Mouse (Mus musculus): ENCODE data around the gene Sumf2. TPM values are rescaled to one million over a fixed set of nuclear protein-coding genes. Genes with fewer than 3 reads are reported as not detected.

Sumf2 gene
- total and polyA plus RNA-seq, 3 experiments, result 32.9 to 35.8 TPM; not detected in 1

Other genes starting within 250 kb of the Sumf2 start
- gene Zfp11, start 176.9 kb upstream of the Sumf2 start, total RNA-seq (2012; rRNA removed), result not detected in 2 replicates
- gene Zfp11, start 176.9 kb upstream of the Sumf2 start, polyA plus RNA-seq (2012; ENCODE audit: insufficient read depth in 1 of 2, insufficient read length in 2 of 2, low read depth in 1 of 2, low replicate concordance in 2 of 2, missing spikeins in 1 of 2), result under 1 TPM in 1 of 2 experiments, not detected in 1; 0.03 TPM
- gene Sept14, start 138.5 kb upstream of the Sumf2 start, total RNA-seq (2012; rRNA removed), result not detected in 2 replicates
- gene Sept14, start 138.5 kb upstream of the Sumf2 start, polyA plus RNA-seq (2012; ENCODE audit: insufficient read depth in 1 of 2, insufficient read length in 2 of 2, low read depth in 1 of 2, low replicate concordance in 2 of 2, missing spikeins in 1 of 2), result not detected
- 181 and 211 TPM in 2 replicates for gene Mrps17, start 131.5 kb upstream of the Sumf2 start, total RNA-seq (2012; rRNA removed)
- gene Mrps17, start 131.5 kb upstream of the Sumf2 start, polyA plus RNA-seq (2012; ENCODE audit: insufficient read depth in 1 of 2, insufficient read length in 2 of 2, low read depth in 1 of 2, low replicate concordance in 2 of 2, missing spikeins in 1 of 2), result 100 to 1,000 TPM in 1 of 2 experiments, not detected in 1; 182 TPM
- 29.9 and 34.2 TPM in 2 replicates for gene Nipsnap2, start 121.9 kb upstream of the Sumf2 start, total RNA-seq (2012; rRNA removed)
- gene Nipsnap2, start 121.9 kb upstream of the Sumf2 start, polyA plus RNA-seq (2012; ENCODE audit: insufficient read depth in 1 of 2, insufficient read length in 2 of 2, low read depth in 1 of 2, low replicate concordance in 2 of 2, missing spikeins in 1 of 2), result 10 to 100 TPM in 1 of 2 experiments, not detected in 1; 35.7 TPM
- gene Psph, start 59.5 kb upstream of the Sumf2 start, total RNA-seq (2012; rRNA removed), result 54.8 and 101 TPM in 2 replicates
- 100 to 1,000 TPM; 148 to 170 TPM for gene Psph, start 59.5 kb upstream of the Sumf2 start, polyA plus RNA-seq (2012; ENCODE audit: insufficient read depth in 1 of 2, insufficient read length in 2 of 2, low read depth in 1 of 2, low replicate concordance in 2 of 2, missing spikeins in 1 of 2)
- gene Chchd2, start 40.5 kb downstream of the Sumf2 start, total RNA-seq (2012; rRNA removed), result 905 and 951 TPM in 2 replicates
- 100 to 1,000 TPM in 1 of 2 experiments, not detected in 1; 588 TPM for gene Chchd2, start 40.5 kb downstream of the Sumf2 start, polyA plus RNA-seq (2012; ENCODE audit: insufficient read depth in 1 of 2, insufficient read length in 2 of 2, low read depth in 1 of 2, low replicate concordance in 2 of 2, missing spikeins in 1 of 2)
- gene Zbed5, start 48.7 kb downstream of the Sumf2 start, total RNA-seq (2012; rRNA removed), result 2.5 and 4.2 TPM in 2 replicates
- gene Zbed5, start 48.7 kb downstream of the Sumf2 start, polyA plus RNA-seq (2012; ENCODE audit: insufficient read depth in 1 of 2, insufficient read length in 2 of 2, low read depth in 1 of 2, low replicate concordance in 2 of 2, missing spikeins in 1 of 2), result 1 to 10 TPM in 1 of 2 experiments, not detected in 1; 4.0 TPM
- 0.26 and 0.62 TPM in 2 replicates for gene Phkg1, start 51.6 kb downstream of the Sumf2 start, total RNA-seq (2012; rRNA removed)
- gene Phkg1, start 51.6 kb downstream of the Sumf2 start, polyA plus RNA-seq (2012; ENCODE audit: insufficient read depth in 1 of 2, insufficient read length in 2 of 2, low read depth in 1 of 2, low replicate concordance in 2 of 2, missing spikeins in 1 of 2), result under 1 TPM in 1 of 2 experiments, not detected in 1; 0.72 TPM
- 0.59 and 1.2 TPM in 2 replicates for gene Nupr1l, start 61.6 kb downstream of the Sumf2 start, total RNA-seq (2012; rRNA removed)
- under 1 TPM in 1 of 2 experiments, not detected in 1; 0.88 TPM for gene Nupr1l, start 61.6 kb downstream of the Sumf2 start, polyA plus RNA-seq (2012; ENCODE audit: insufficient read depth in 1 of 2, insufficient read length in 2 of 2, low read depth in 1 of 2, low replicate concordance in 2 of 2, missing spikeins in 1 of 2)
- gene Vkorc1l1, start 95.0 kb downstream of the Sumf2 start, total RNA-seq (2012; rRNA removed), result 22.9 and 24.2 TPM in 2 replicates
- gene Vkorc1l1, start 95.0 kb downstream of the Sumf2 start, polyA plus RNA-seq (2012; ENCODE audit: insufficient read depth in 1 of 2, insufficient read length in 2 of 2, low read depth in 1 of 2, low replicate concordance in 2 of 2, missing spikeins in 1 of 2), result 10 to 100 TPM in 1 of 2 experiments, not detected in 1; 42.4 TPM
- gene Gusb, start 156.1 kb downstream of the Sumf2 start, total RNA-seq (2012; rRNA removed), result 37.8 and 44.4 TPM in 2 replicates
- 100 to 1,000 TPM in 1 of 2 experiments, 10 to 100 TPM in 1; 54.2 to 107 TPM for gene Gusb, start 156.1 kb downstream of the Sumf2 start, polyA plus RNA-seq (2012; ENCODE audit: insufficient read depth in 1 of 2, insufficient read length in 2 of 2, low read depth in 1 of 2, low replicate concordance in 2 of 2, missing spikeins in 1 of 2)
- gene Asl, start 182.3 kb downstream of the Sumf2 start, total RNA-seq (2012; rRNA removed), result 15.8 and 17.3 TPM in 2 replicates
- gene Asl, start 182.3 kb downstream of the Sumf2 start, polyA plus RNA-seq (2012; ENCODE audit: insufficient read depth in 1 of 2, insufficient read length in 2 of 2, low read depth in 1 of 2, low replicate concordance in 2 of 2, missing spikeins in 1 of 2), result 10 to 100 TPM in 1 of 2 experiments, not detected in 1; 26.7 TPM
- 60.9 and 69.6 TPM in 2 replicates for gene Crcp, start 182.3 kb downstream of the Sumf2 start, total RNA-seq (2012; rRNA removed)
- gene Crcp, start 182.3 kb downstream of the Sumf2 start, polyA plus RNA-seq (2012; ENCODE audit: insufficient read depth in 1 of 2, insufficient read length in 2 of 2, low read depth in 1 of 2, low replicate concordance in 2 of 2, missing spikeins in 1 of 2), result 10 to 100 TPM in 1 of 2 experiments, not detected in 1; 56.2 TPM
- 27.9 and 31.7 TPM in 2 replicates for gene Tpst1, start 226.3 kb downstream of the Sumf2 start, total RNA-seq (2012; rRNA removed)
- gene Tpst1, start 226.3 kb downstream of the Sumf2 start, polyA plus RNA-seq (2012; ENCODE audit: insufficient read depth in 1 of 2, insufficient read length in 2 of 2, low read depth in 1 of 2, low replicate concordance in 2 of 2, missing spikeins in 1 of 2), result 10 to 100 TPM in 1 of 2 experiments, not detected in 1; 32.3 TPM